30 mouse cellular contexts compared by ENCODE assay signal in the genomic region with DNA sequence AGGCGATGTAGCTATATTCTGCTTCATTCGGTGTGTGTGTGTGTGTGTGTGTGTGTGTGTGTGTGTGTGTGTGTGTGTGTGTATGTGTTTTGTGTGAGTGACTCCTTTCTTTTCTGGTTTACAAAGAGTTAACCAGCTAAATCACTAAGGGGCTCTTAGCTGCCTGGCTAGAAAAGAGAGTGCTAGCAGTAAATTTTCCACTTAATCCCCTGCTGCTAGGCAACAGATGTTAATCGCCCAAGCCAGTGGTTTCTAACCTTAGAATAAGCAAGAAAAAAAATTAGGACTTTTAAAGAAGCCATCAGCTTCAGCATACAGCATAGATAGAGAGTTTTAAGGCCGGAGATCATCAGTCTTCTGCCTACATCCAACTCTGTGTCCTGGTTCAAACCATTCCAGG. TPM values are rescaled to one million over a fixed set of nuclear protein-coding genes. Genes with fewer than 3 reads are reported as not detected.
DNase-seq lines count a peak whose midpoint lies in the region; ATAC-seq lines count a peak whose summit lies in the region.
"Had no signal": no experiment of that assay in that cellular context is flagged by ENCODE, and none has a peak within 500 bp of the region (broad histone marks: within the 10 kb centered on the region; RNA-seq: fewer than 3 reads in every experiment).

No protein-coding gene starts in this region.

- H3K9me3 ChIP-seq in embryonic facial prominence, embryonic 11.5 days (replicated peaks; ENCODE audit: control insufficient read depth, low read length): no peaks in the 10 kb centered on the region
- H3K9me3 ChIP-seq in embryonic facial prominence, embryonic 10.5 days: 0 out of 2 replicates have a peak, but pooled peaks cover 4% of the 10 kb centered on the region
- H3K9me3 ChIP-seq in midbrain, embryonic 10.5 days (replicated peaks): no peaks in the 10 kb centered on the region; the same call in 1 of the 2 replicates
- no peaks in the 10 kb centered on the region for H3K9me3 ChIP-seq in midbrain, embryonic 15.5 days
- H3K9me3 ChIP-seq in midbrain, embryonic 14.5 days (ENCODE audit: control insufficient read depth, low read length): no peaks in the 10 kb centered on the region
- H3K9me3 ChIP-seq: forebrain, embryonic 15.5 days; heart, embryonic 15.5 days; limb, embryonic 13.5 days; lung, embryonic 15.5 days had no signal

- 51% methylated on average over 4 of the region's 4 CpGs for WGBS in embryonic facial prominence, embryonic 11.5 days
- 43% methylated on average over 4 of the region's 4 CpGs for WGBS in embryonic facial prominence, embryonic 10.5 days
- WGBS in midbrain, embryonic 10.5 days: 37% methylated on average over 4 of the region's 4 CpGs
- 30% methylated on average over 4 of the region's 4 CpGs for WGBS in midbrain, embryonic 15.5 days
- 28% methylated on average over 4 of the region's 4 CpGs for WGBS in midbrain, embryonic 14.5 days

- no peaks in the 10 kb centered on the region for H3K27me3 ChIP-seq in embryonic facial prominence, embryonic 11.5 days (ENCODE audit: control insufficient read depth, insufficient read depth, low read length)
- no peaks in the 10 kb centered on the region for H3K27me3 ChIP-seq in embryonic facial prominence, embryonic 10.5 days (replicated peaks; ENCODE audit: low read depth, poor library complexity, severe bottlenecking)
- H3K27me3 ChIP-seq in midbrain, embryonic 10.5 days (ENCODE audit: low read depth, poor library complexity, severe bottlenecking): no peaks in the 10 kb centered on the region
- no peaks in the 10 kb centered on the region for H3K27me3 ChIP-seq in midbrain, embryonic 15.5 days (replicated peaks)
- H3K27me3 ChIP-seq in midbrain, embryonic 14.5 days (ENCODE audit: control insufficient read depth, insufficient read depth, low read length): no peaks in the 10 kb centered on the region
- H3K27me3 ChIP-seq: forebrain, embryonic 15.5 days; heart, embryonic 15.5 days; limb, embryonic 13.5 days; lung, embryonic 15.5 days had no signal

- H3K9ac ChIP-seq in embryonic facial prominence, embryonic 11.5 days (replicated peaks; ENCODE audit: low read length): no peak overlapping the region
- H3K9ac ChIP-seq in midbrain, embryonic 15.5 days: no peak overlapping the region
- no peak overlapping the region for H3K9ac ChIP-seq in midbrain, embryonic 14.5 days (replicated peaks; ENCODE audit: low read length)
- H3K9ac ChIP-seq: forebrain, embryonic 15.5 days; heart, embryonic 15.5 days; limb, embryonic 13.5 days; liver, embryonic 14.5 days; lung, embryonic 15.5 days had no signal

- DNase-seq in embryonic facial prominence, embryonic 11.5 days (ENCODE audit: low spot score): peak; percentile 1
- no peak for DNase-seq in embryonic facial prominence, embryonic 10.5 days (ENCODE audit: low spot score)
- DNase-seq in midbrain, embryonic 10.5 days (ENCODE audit: low spot score): peak; percentile 13
- DNase-seq in midbrain, embryonic 14.5 days: peak; percentile 57
- DNase-seq in right cerebral cortex, postnatal 36 days (ENCODE audit: low spot score in 2 of 2): no peak
- no peak for DNase-seq in right cerebral cortex, postnatal 14 days
- DNase-seq in heart, postnatal 36 days: no peak
- DNase-seq: adrenal gland, postnatal 10 days; cerebellum, adult 11 months; cerebellum, postnatal 10 days; gastrocnemius, postnatal 25 days; kidney, adult 9 months; kidney, postnatal 36 days; layer of hippocampus, adult 9-11 months; lung, postnatal 4 days; thymus, postnatal 4 days had no signal

- H3K4me2 ChIP-seq in embryonic facial prominence, embryonic 11.5 days (ENCODE audit: low read depth, low read length): no peak overlapping the region
- H3K4me2 ChIP-seq in midbrain, embryonic 15.5 days: no peak overlapping the region
- H3K4me2 ChIP-seq in midbrain, embryonic 14.5 days (ENCODE audit: low read length): no peak overlapping the region
- H3K4me2 ChIP-seq: forebrain, embryonic 15.5 days; heart, embryonic 15.5 days; limb, embryonic 13.5 days; lung, embryonic 15.5 days had no signal

- no peak for ATAC-seq in embryonic facial prominence, embryonic 11.5 days (replicated peaks; ENCODE audit: insufficient number of reproducible peaks, low FRiP score, low TSS enrichment, low read depth)
- ATAC-seq in midbrain, embryonic 15.5 days (replicated peaks): no peak
- ATAC-seq in midbrain, embryonic 14.5 days (ENCODE audit: low FRiP score, low TSS enrichment): no peak
- ATAC-seq: CD4-positive, CD25-positive, alpha-beta regulatory T cell, adult 4 months; forebrain, embryonic 15.5 days; Patski had no signal

- no peak overlapping the region for H3K4me3 ChIP-seq in embryonic facial prominence, embryonic 11.5 days (ENCODE audit: low read depth, low read length)
- no peak overlapping the region for H3K4me3 ChIP-seq in embryonic facial prominence, embryonic 10.5 days
- no peak overlapping the region for H3K4me3 ChIP-seq in midbrain, embryonic 10.5 days
- no peak overlapping the region for H3K4me3 ChIP-seq in midbrain, embryonic 15.5 days
- H3K4me3 ChIP-seq in midbrain, embryonic 14.5 days (replicated peaks; ENCODE audit: low read depth, low read length): no peak overlapping the region
- H3K4me3 ChIP-seq: forebrain, embryonic 15.5 days; heart, embryonic 15.5 days; left cerebral cortex, adult 2 months; limb, embryonic 13.5 days; lung, embryonic 15.5 days had no signal

- H3K27ac ChIP-seq in embryonic facial prominence, embryonic 11.5 days (replicated peaks; ENCODE audit: low read depth, low read length): no peak overlapping the region
- H3K27ac ChIP-seq in embryonic facial prominence, embryonic 10.5 days (replicated peaks): no peak overlapping the region
- no peak overlapping the region for H3K27ac ChIP-seq in midbrain, embryonic 10.5 days (replicated peaks)
- no peak overlapping the region for H3K27ac ChIP-seq in midbrain, embryonic 15.5 days
- H3K27ac ChIP-seq in midbrain, embryonic 14.5 days (replicated peaks; ENCODE audit: low read depth, low read length): no peak overlapping the region
- H3K27ac ChIP-seq: forebrain, embryonic 15.5 days; heart, embryonic 15.5 days; left cerebral cortex, adult 2 months; limb, embryonic 13.5 days; liver, embryonic 14.5 days; lung, embryonic 15.5 days had no signal

- intact Hi-C loops in heart, postnatal 36 days (cut with DNase I): no loop called here

- H3K36me3 ChIP-seq in embryonic facial prominence, embryonic 11.5 days (replicated peaks; ENCODE audit: control insufficient read depth, insufficient read depth, low read depth, low read length): no peaks in the 10 kb centered on the region
- no peaks in the 10 kb centered on the region for H3K36me3 ChIP-seq in embryonic facial prominence, embryonic 10.5 days (replicated peaks)
- no peaks in the 10 kb centered on the region for H3K36me3 ChIP-seq in midbrain, embryonic 10.5 days
- H3K36me3 ChIP-seq in midbrain, embryonic 15.5 days (replicated peaks): no peaks in the 10 kb centered on the region
- H3K36me3 ChIP-seq in midbrain, embryonic 14.5 days (ENCODE audit: control insufficient read depth, insufficient read depth, low read length): no peaks in the 10 kb centered on the region
- H3K36me3 ChIP-seq: forebrain, embryonic 15.5 days; heart, embryonic 15.5 days; limb, embryonic 13.5 days; lung, embryonic 15.5 days had no signal

- no peaks in the 10 kb centered on the region for H3K4me1 ChIP-seq in embryonic facial prominence, embryonic 11.5 days (ENCODE audit: control insufficient read depth, insufficient read depth, low read length)
- H3K4me1 ChIP-seq in embryonic facial prominence, embryonic 10.5 days: no peaks in the 10 kb centered on the region
- H3K4me1 ChIP-seq in midbrain, embryonic 10.5 days: peaks cover 5% of the 10 kb centered on the region; the same call in 1 of the 2 replicates
- H3K4me1 ChIP-seq in midbrain, embryonic 15.5 days: no peaks in the 10 kb centered on the region
- H3K4me1 ChIP-seq in midbrain, embryonic 14.5 days (ENCODE audit: control insufficient read depth, insufficient read depth, low read length): no peaks in the 10 kb centered on the region
- H3K4me1 ChIP-seq: forebrain, embryonic 15.5 days; heart, embryonic 15.5 days; limb, embryonic 13.5 days; lung, embryonic 15.5 days had no signal

RNA-seq across cellular contexts. Expression of a gene that starts 35.1 kb away (rescaled TPM):
- 5.5 and 5.8 TPM in 2 replicates for polyA plus RNA-seq in embryonic facial prominence, embryonic 11.5 days (2014; fragmentation: Nextera tagmentation; extraction: Ambion mirVana)
- polyA plus RNA-seq in embryonic facial prominence, embryonic 10.5 days (2016; fragmentation: Nextera tagmentation; extraction: Ambion mirVana): 2.8 and 2.9 TPM in 2 replicates
- 3.4 and 3.9 TPM in 2 replicates for polyA plus RNA-seq in midbrain, embryonic 10.5 days (2016; fragmentation: Nextera tagmentation; extraction: Ambion mirVana)
- polyA plus RNA-seq in midbrain, embryonic 15.5 days (2015; fragmentation: Nextera tagmentation; extraction: Ambion mirVana): 27.7 and 28.5 TPM in 2 replicates
- polyA plus RNA-seq in midbrain, embryonic 14.5 days (2014; fragmentation: Nextera tagmentation; extraction: Ambion mirVana): 34.3 and 39.3 TPM in 2 replicates
- 1 to 10 TPM in 1 of 2 experiments, under 1 TPM in 1; 0.73 to 1.6 TPM for total RNA-seq in heart, postnatal 36 days (2021)

RNA-seq across cellular contexts. Expression of a gene that starts 35.5 kb away (rescaled TPM):
- not detected in 2 replicates for polyA plus RNA-seq in embryonic facial prominence, embryonic 11.5 days (2014; fragmentation: Nextera tagmentation; extraction: Ambion mirVana)
- polyA plus RNA-seq in embryonic facial prominence, embryonic 10.5 days (2016; fragmentation: Nextera tagmentation; extraction: Ambion mirVana): not detected in 2 replicates
- polyA plus RNA-seq in midbrain, embryonic 10.5 days (2016; fragmentation: Nextera tagmentation; extraction: Ambion mirVana): not detected in 2 replicates
- not detected in 2 replicates for polyA plus RNA-seq in midbrain, embryonic 15.5 days (2015; fragmentation: Nextera tagmentation; extraction: Ambion mirVana)
- polyA plus RNA-seq in midbrain, embryonic 14.5 days (2014; fragmentation: Nextera tagmentation; extraction: Ambion mirVana): not detected in 2 replicates
- total RNA-seq in heart, postnatal 36 days (2021): not detected
- total RNA-seq: adrenal gland, postnatal 10 days; ES-E14; gastrocnemius, postnatal 25 days; heart, adult 8-10 months; hematopoietic stem cell, adult 5-6 weeks; left cerebral cortex, adult 2 months had no signal
- polyA plus RNA-seq: CD4-positive, CD25-positive, alpha-beta regulatory T cell, adult 4 months; forebrain, embryonic 15.5 days; heart, embryonic 15.5 days; intestine, embryonic 14.5 days; limb, embryonic 13.5 days; liver, embryonic 14.5 days; lung, embryonic 15.5 days; neural tube, embryonic 11.5 days; Patski had no signal

RNA-seq across cellular contexts. Expression of a gene that starts 49.1 kb away (rescaled TPM):
- polyA plus RNA-seq in embryonic facial prominence, embryonic 11.5 days (2014; fragmentation: Nextera tagmentation; extraction: Ambion mirVana): not detected in 2 replicates
- polyA plus RNA-seq in embryonic facial prominence, embryonic 10.5 days (2016; fragmentation: Nextera tagmentation; extraction: Ambion mirVana): not detected in 2 replicates
- not detected in 2 replicates for polyA plus RNA-seq in midbrain, embryonic 10.5 days (2016; fragmentation: Nextera tagmentation; extraction: Ambion mirVana)
- polyA plus RNA-seq in midbrain, embryonic 15.5 days (2015; fragmentation: Nextera tagmentation; extraction: Ambion mirVana): not detected in 2 replicates
- polyA plus RNA-seq in midbrain, embryonic 14.5 days (2014; fragmentation: Nextera tagmentation; extraction: Ambion mirVana): not detected in 2 replicates
- not detected for total RNA-seq in heart, postnatal 36 days (2021)
- total RNA-seq: adrenal gland, postnatal 10 days; gastrocnemius, postnatal 25 days; heart, adult 8-10 months; hematopoietic stem cell, adult 5-6 weeks; left cerebral cortex, adult 2 months had no signal
- polyA plus RNA-seq: CD4-positive, CD25-positive, alpha-beta regulatory T cell, adult 4 months; forebrain, embryonic 15.5 days; heart, embryonic 15.5 days; intestine, embryonic 14.5 days; limb, embryonic 13.5 days; liver, embryonic 14.5 days; lung, embryonic 15.5 days; neural tube, embryonic 11.5 days; Patski had no signal

RNA-seq across cellular contexts. Expression of a gene that starts 53.3 kb away (rescaled TPM):
- polyA plus RNA-seq in embryonic facial prominence, embryonic 11.5 days (2014; fragmentation: Nextera tagmentation; extraction: Ambion mirVana): not detected in 2 replicates
- not detected in 2 replicates for polyA plus RNA-seq in embryonic facial prominence, embryonic 10.5 days (2016; fragmentation: Nextera tagmentation; extraction: Ambion mirVana)
- polyA plus RNA-seq in midbrain, embryonic 10.5 days (2016; fragmentation: Nextera tagmentation; extraction: Ambion mirVana): not detected in 2 replicates
- polyA plus RNA-seq in midbrain, embryonic 15.5 days (2015; fragmentation: Nextera tagmentation; extraction: Ambion mirVana): not detected in 2 replicates
- not detected in 2 replicates for polyA plus RNA-seq in midbrain, embryonic 14.5 days (2014; fragmentation: Nextera tagmentation; extraction: Ambion mirVana)
- total RNA-seq in heart, postnatal 36 days (2021): not detected
- total RNA-seq: adrenal gland, postnatal 10 days; ES-E14; gastrocnemius, postnatal 25 days; heart, adult 8-10 months; hematopoietic stem cell, adult 5-6 weeks; left cerebral cortex, adult 2 months had no signal
- polyA plus RNA-seq: CD4-positive, CD25-positive, alpha-beta regulatory T cell, adult 4 months; forebrain, embryonic 15.5 days; heart, embryonic 15.5 days; intestine, embryonic 14.5 days; limb, embryonic 13.5 days; liver, embryonic 14.5 days; lung, embryonic 15.5 days; neural tube, embryonic 11.5 days; Patski had no signal

RNA-seq across cellular contexts. Expression of a gene that starts 59.2 kb away (rescaled TPM):
- polyA plus RNA-seq in embryonic facial prominence, embryonic 11.5 days (2014; fragmentation: Nextera tagmentation; extraction: Ambion mirVana): not detected in 2 replicates
- not detected in 2 replicates for polyA plus RNA-seq in embryonic facial prominence, embryonic 10.5 days (2016; fragmentation: Nextera tagmentation; extraction: Ambion mirVana)
- not detected in 2 replicates for polyA plus RNA-seq in midbrain, embryonic 10.5 days (2016; fragmentation: Nextera tagmentation; extraction: Ambion mirVana)
- polyA plus RNA-seq in midbrain, embryonic 15.5 days (2015; fragmentation: Nextera tagmentation; extraction: Ambion mirVana): not detected in 2 replicates
- not detected in 2 replicates for polyA plus RNA-seq in midbrain, embryonic 14.5 days (2014; fragmentation: Nextera tagmentation; extraction: Ambion mirVana)
- not detected for total RNA-seq in heart, postnatal 36 days (2021)
- total RNA-seq: adrenal gland, postnatal 10 days; gastrocnemius, postnatal 25 days; heart, adult 8-10 months; hematopoietic stem cell, adult 5-6 weeks; left cerebral cortex, adult 2 months had no signal
- polyA plus RNA-seq: CD4-positive, CD25-positive, alpha-beta regulatory T cell, adult 4 months; forebrain, embryonic 15.5 days; heart, embryonic 15.5 days; intestine, embryonic 14.5 days; limb, embryonic 13.5 days; liver, embryonic 14.5 days; lung, embryonic 15.5 days; neural tube, embryonic 11.5 days; Patski had no signal

Comparison
In these comparisons a context has a peak if more than half of its experiments do, and no peak if none do; other contexts are left out.
1. DNase-seq: peak in embryonic facial prominence, embryonic 11.5 days (single experiment), midbrain, embryonic 10.5 days (single experiment) and midbrain, embryonic 14.5 days (single experiment); none in embryonic facial prominence, embryonic 10.5 days (single experiment), right cerebral cortex, postnatal 36 days (0 of 2), right cerebral cortex, postnatal 14 days (single experiment) and heart, postnatal 36 days (0 of 2).